Mouse (Mus musculus): ENCODE data around the gene Magi3. TPM values are rescaled to one million over a fixed set of nuclear protein-coding genes. Genes with fewer than 3 reads are reported as not detected.

Gene Magi3
- total RNA-seq, 2 experiments from 2014 or later = 52.1 to 52.2 TPM

- H3K27ac ChIP-seq = no peak overlapping the region
- no peak for DNase-seq (ENCODE audit: extremely low spot score in 1 of 2, low spot score in 2 of 2)
- TF ChIP-seq CTCF (IDR thresholded peaks at IDR 0.05) = no peak
- H3K4me3 ChIP-seq = no peak overlapping the region
- intact Hi-C loops (cut with DNase I) = no loop called here
Measured at GRCm38 (mm10) chr3:104101249-104101648, 118.9 kb downstream of the Magi3 start.

- Histone ChIP-seq H3K27ac (no peak overlapping the region), H3K4me3 (no peak overlapping the region)
- no peak for TF ChIP-seq CTCF (IDR thresholded peaks at IDR 0.05)
- intact Hi-C loops (cut with DNase I) = no loop called here
- no peak for DNase-seq (ENCODE audit: extremely low spot score in 1 of 2, low spot score in 2 of 2)
Measured at GRCm38 (mm10) chr3:104095936-104096335, 124.2 kb downstream of the Magi3 start.

- Histone ChIP-seq H3K27ac (no peak overlapping the region), H3K4me3 (no peak overlapping the region)
- peak; percentile 21 for TF ChIP-seq CTCF (IDR thresholded peaks at IDR 0.05)
- intact Hi-C loops (cut with DNase I) = no loop called here
- no peak for DNase-seq (ENCODE audit: extremely low spot score in 1 of 2, low spot score in 2 of 2)
Measured at GRCm38 (mm10) chr3:104094646-104095045, 125.5 kb downstream of the Magi3 start.

- intact Hi-C loops (cut with DNase I) = no loop called here
- DNase-seq (ENCODE audit: extremely low spot score in 1 of 2, low spot score in 2 of 2) = no peak
- H3K4me3 ChIP-seq = no peak overlapping the region
- H3K27ac ChIP-seq = no peak overlapping the region
- no peak for TF ChIP-seq CTCF (IDR thresholded peaks at IDR 0.05)
Measured at GRCm38 (mm10) chr3:104092759-104093158, 127.4 kb downstream of the Magi3 start.

GRCm38 (mm10) chr3:104082031-104082430 is 138.1 kb downstream of the Magi3 start:
- intact Hi-C loops (cut with DNase I) = no loop called here
- H3K27ac ChIP-seq = no peak overlapping the region
- DNase-seq (ENCODE audit: extremely low spot score in 1 of 2, low spot score in 2 of 2) = no peak
- H3K4me3 ChIP-seq = no peak overlapping the region
- no peak for TF ChIP-seq CTCF (IDR thresholded peaks at IDR 0.05)

GRCm38 (mm10) chr3:104078725-104079124 is 141.4 kb downstream of the Magi3 start:
- intact Hi-C loops (cut with DNase I) = no loop called here
- Histone ChIP-seq H3K4me3 (no peak overlapping the region), H3K27ac (no peak overlapping the region)
- DNase-seq (ENCODE audit: extremely low spot score in 1 of 2, low spot score in 2 of 2) = no peak
- TF ChIP-seq CTCF (IDR thresholded peaks at IDR 0.05) = peak; percentile 37

GRCm38 (mm10) chr3:104069395-104069794 is 150.8 kb downstream of the Magi3 start:
- no peak for DNase-seq (ENCODE audit: extremely low spot score in 1 of 2, low spot score in 2 of 2)
- H3K27ac ChIP-seq = no peak overlapping the region
- intact Hi-C loops (cut with DNase I) = no loop called here

GRCm38 (mm10) chr3:104059001-104059622 is 161.1 kb downstream of the Magi3 start:
- peak; percentile 21 to 23 for DNase-seq (ENCODE audit: extremely low spot score in 1 of 2, low spot score in 2 of 2)
- peak overlapping the region; percentile 48 for H3K27ac ChIP-seq
- H3K4me3 ChIP-seq = no peak overlapping the region
- intact Hi-C loops (cut with DNase I) = no loop called here
- TF ChIP-seq CTCF (IDR thresholded peaks at IDR 0.05) = no peak

More at GRCm38 (mm10) chr3:104069395-104069794, 150.8 kb downstream of the Magi3 start:
- no peak for TF ChIP-seq CTCF (IDR thresholded peaks at IDR 0.05)
- no peak overlapping the region for H3K4me3 ChIP-seq

- TF ChIP-seq CTCF (IDR thresholded peaks at IDR 0.05) = no peak
- DNase-seq (ENCODE audit: extremely low spot score in 1 of 2, low spot score in 2 of 2) = no peak
Measured at GRCm38 (mm10) chr3:104032747-104033146, 187.4 kb downstream of the Magi3 start.

GRCm38 (mm10) chr3:104032086-104032485 is 188.1 kb downstream of the Magi3 start:
- no peak for DNase-seq (ENCODE audit: extremely low spot score in 1 of 2, low spot score in 2 of 2)
- TF ChIP-seq CTCF (IDR thresholded peaks at IDR 0.05) = no peak
- intact Hi-C loops (cut with DNase I) = no loop called here
- Histone ChIP-seq H3K27ac (no peak overlapping the region), H3K4me3 (no peak overlapping the region)

More at GRCm38 (mm10) chr3:104032747-104033146, 187.4 kb downstream of the Magi3 start:
- Histone ChIP-seq H3K4me3 (no peak overlapping the region), H3K27ac (no peak overlapping the region)
- intact Hi-C loops (cut with DNase I) = no loop called here

GRCm38 (mm10) chr3:104026938-104027337 is 193.2 kb downstream of the Magi3 start:
- no peak overlapping the region for H3K27ac ChIP-seq
- TF ChIP-seq CTCF (IDR thresholded peaks at IDR 0.05) = no peak
- no peak for DNase-seq (ENCODE audit: extremely low spot score in 1 of 2, low spot score in 2 of 2)
- intact Hi-C loops (cut with DNase I) = no loop called here
- no peak overlapping the region for H3K4me3 ChIP-seq

GRCm38 (mm10) chr3:104020101-104020500 is 200.1 kb downstream of the Magi3 start:
- H3K4me3 ChIP-seq = no peak overlapping the region
- intact Hi-C loops (cut with DNase I) = no loop called here
- no peak for TF ChIP-seq CTCF (IDR thresholded peaks at IDR 0.05)
- DNase-seq (ENCODE audit: extremely low spot score in 1 of 2, low spot score in 2 of 2) = no peak
- H3K27ac ChIP-seq = no peak overlapping the region

GRCm38 (mm10) chr3:104019453-104019852 is 200.7 kb downstream of the Magi3 start:
- Histone ChIP-seq H3K27ac (no peak overlapping the region), H3K4me3 (no peak overlapping the region)
- DNase-seq (ENCODE audit: extremely low spot score in 1 of 2, low spot score in 2 of 2) = no peak
- intact Hi-C loops (cut with DNase I) = loop anchor here (5.0 kb wide), 3 partner anchors 198 to 663 kb away; no protein-coding TSS in a partner anchor
- peak; percentile 51 for TF ChIP-seq CTCF (IDR thresholded peaks at IDR 0.05)

Measured in left cerebral cortex, adult 2 months (tissue).